Mouse (Mus musculus) MEL (cell line): ENCODE measurements around the gene Zfp217.

Experiments
- BHLHE40 ChIP-seq: IDR thresholded peaks from 2 replicates; pipeline ENCODE4 v1.6.1; 2012; ENCODE audit warnings: low read depth, mild to moderate bottlenecking, inconsistent platforms, low read length, improper control_type of control experiment, borderline replicate concordance
- CHD2 ChIP-seq: IDR thresholded peaks from 2 replicates; pipeline ENCODE4 v1.6.1; 2011; ENCODE audit warnings: low read length, improper control_type of control experiment
- CTCF ChIP-seq, 3 experiments: IDR thresholded peaks in 2 of 3; conservative IDR thresholded peaks in 1 of 3; 2 replicates each; pipeline ENCODE4 v1.5.1; 2011 to 2012; ENCODE audit warnings: low read length in 3 of 3, low read depth in 2 of 3, mild to moderate bottlenecking in 2 of 3, improper control_type of control experiment in 1 of 3, inconsistent platforms in 1 of 3, mixed read lengths in 1 of 3, moderate library complexity in 1 of 3; ENCODE audit not compliant: control insufficient read depth in 1 of 3, insufficient read depth in 1 of 3, poor library complexity in 1 of 3, severe bottlenecking in 1 of 3
- EP300 ChIP-seq, 2 experiments: IDR thresholded peaks; 2 replicates each; pipeline ENCODE4 v1.6.1; 2011; ENCODE audit warnings: improper control_type of control experiment in 2 of 2, low read length in 2 of 2, low read depth in 1 of 2, mild to moderate bottlenecking in 1 of 2
- MAZ ChIP-seq: IDR thresholded peaks from 2 replicates; pipeline ENCODE4 v1.6.1; 2012; ENCODE audit warnings: low read depth, mild to moderate bottlenecking, inconsistent platforms, low read length, improper control_type of control experiment
- MYC ChIP-seq: IDR thresholded peaks from 2 replicates; pipeline ENCODE4 v1.6.1; 2011; ENCODE audit warnings: low read depth, mild to moderate bottlenecking, low read length, improper control_type of control experiment, moderate library complexity
- POLR2A ChIP-seq, 2 experiments: IDR thresholded peaks; 2 replicates each; pipeline ENCODE4 v1.6.1; 2011 to 2012; ENCODE audit warnings: low read length in 2 of 2, mild to moderate bottlenecking in 2 of 2, control low read depth in 1 of 2, improper control_type of control experiment in 1 of 2, low read depth in 1 of 2, moderate library complexity in 1 of 2; ENCODE audit not compliant: control insufficient read depth in 1 of 2, insufficient read depth in 1 of 2, poor library complexity in 1 of 2
- POLR2AphosphoS2 ChIP-seq: IDR thresholded peaks from 2 replicates; pipeline ENCODE4 v1.6.1; 2011; ENCODE audit warnings: low read length, improper control_type of control experiment
- TAL1 ChIP-seq: IDR thresholded peaks from 2 replicates; pipeline ENCODE4 v1.6.1; 2012; ENCODE audit warnings: mild to moderate bottlenecking, inconsistent platforms, low read length, moderate library complexity, mixed read lengths
- USF2 ChIP-seq, 2 experiments: IDR thresholded peaks; 2 replicates each; pipeline ENCODE4 v1.6.1; 2011 to 2012; ENCODE audit warnings: improper control_type of control experiment in 2 of 2, low read length in 2 of 2, borderline replicate concordance in 1 of 2, inconsistent platforms in 1 of 2, low read depth in 1 of 2, mild to moderate bottlenecking in 1 of 2; ENCODE audit not compliant: insufficient read depth in 1 of 2

DNA sequence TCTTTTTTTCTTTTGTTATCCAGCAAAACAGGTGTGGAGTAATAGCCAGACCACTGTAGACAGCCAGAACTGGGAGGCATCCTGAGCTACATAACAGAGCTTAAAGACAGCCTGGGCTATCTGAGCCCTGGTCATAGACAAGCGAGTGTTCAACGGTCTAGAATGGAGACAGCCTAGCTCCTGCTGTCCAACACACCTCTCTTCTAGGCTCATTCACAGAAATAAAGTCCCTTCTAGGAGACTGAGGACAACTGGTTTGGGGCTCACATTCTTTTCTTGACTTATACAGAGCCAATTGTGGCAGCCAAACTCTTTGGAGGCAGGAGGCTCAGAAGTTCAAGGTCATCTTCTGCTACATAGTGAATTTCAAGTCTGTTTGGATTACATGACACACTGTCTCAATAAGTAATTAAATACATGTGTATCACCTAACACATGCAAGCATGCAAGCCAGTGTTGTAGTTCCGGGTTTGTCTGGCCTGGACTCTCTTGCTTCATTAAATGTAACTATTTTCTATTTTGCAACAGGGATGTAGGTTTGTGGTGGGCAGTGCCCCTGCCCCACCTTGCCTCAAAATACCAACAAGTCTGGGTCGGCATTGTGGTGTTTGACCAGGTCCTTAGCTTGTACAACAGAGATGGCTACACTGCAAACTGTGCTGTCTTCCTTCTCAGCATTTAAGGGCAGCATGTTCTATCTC, 37.4 kb upstream of the Zfp217 start:
- TF ChIP-seq POLR2AphosphoS2: no peak
- no peak for TF ChIP-seq POLR2A (IDR thresholded peaks at IDR 0.05; ENCODE audit: control insufficient read depth in 1 of 2, insufficient read depth in 1 of 2, low read depth in 1 of 2, low read length in 2 of 2, poor library complexity in 1 of 2)
- TF ChIP-seq CHD2: no peak
- TF ChIP-seq TAL1: no peak
- no peak for TF ChIP-seq CTCF (IDR thresholded peaks at IDR 0.05 in 2 of 3, conservative IDR thresholded peaks at IDR 0.05 in 1 of 3; ENCODE audit: control insufficient read depth in 1 of 3, insufficient read depth in 1 of 3, low read depth in 2 of 3, low read length in 3 of 3, poor library complexity in 1 of 3, severe bottlenecking in 1 of 3)
- TF ChIP-seq MYC: no peak
- TF ChIP-seq EP300 (IDR thresholded peaks at IDR 0.05; ENCODE audit: low read depth in 1 of 2, low read length in 2 of 2): 0 out of 4 replicates have a peak, but pooled peaks of 1 of the 2 experiments have one; percentile 11
- TF ChIP-seq USF2 (IDR thresholded peaks at IDR 0.05; ENCODE audit: borderline replicate concordance in 1 of 2, insufficient read depth in 1 of 2, low read depth in 1 of 2, low read length in 2 of 2): no peak
- no peak for TF ChIP-seq BHLHE40
- TF ChIP-seq MAZ: no peak
